Mouse (Mus musculus): ENCODE data around the gene Grid2.

- TF ChIP-seq CTCF (IDR thresholded peaks at IDR 0.05; ENCODE audit: borderline replicate concordance, control insufficient read depth, extremely low read depth, insufficient read depth, low read length, poor library complexity) (no peak), POLR2A (IDR thresholded peaks at IDR 0.05; ENCODE audit: control insufficient read depth, extremely low read depth, insufficient read depth, low read length, poor library complexity) (no peak)
Observed at GRCm38 (mm10) chr6:64304709-64305476, 1049.2 kb downstream of the Grid2 start.
